Mouse (Mus musculus): ENCODE results near the gene Rcan1.

The Rcan1 gene

DNA sequence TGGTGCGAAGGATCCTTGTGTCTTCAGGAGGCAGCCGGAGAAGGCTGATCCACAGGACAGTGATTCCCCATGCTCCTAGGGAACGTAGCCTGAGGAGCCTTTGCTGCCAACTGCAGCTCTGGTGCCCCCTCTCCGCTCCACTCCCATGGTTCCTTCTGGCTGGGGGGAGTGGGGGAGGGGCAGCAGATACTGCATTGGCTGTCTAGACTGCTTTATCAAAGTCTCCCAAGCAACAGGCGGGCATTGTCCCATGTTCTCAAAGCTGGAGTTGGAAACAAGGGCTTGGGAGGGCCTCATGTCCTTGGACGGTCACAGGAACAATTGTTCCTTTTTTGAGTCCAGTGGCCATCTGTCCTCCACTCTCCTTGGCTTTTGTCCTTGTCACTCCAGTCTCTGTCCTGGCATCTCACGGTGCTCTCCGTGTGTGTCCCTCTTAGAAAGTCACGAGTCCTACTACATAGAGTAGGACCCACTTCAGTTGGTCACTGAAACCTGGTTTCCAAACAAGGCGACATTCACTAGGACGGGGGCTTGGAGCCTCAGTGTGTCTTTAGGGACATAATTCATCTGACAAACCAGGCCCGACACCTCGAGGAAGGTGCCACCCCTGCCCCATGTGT lies 124.3 kb downstream of the Rcan1 start:
- no peak for DNase-seq (ENCODE audit: low spot score)

DNA sequence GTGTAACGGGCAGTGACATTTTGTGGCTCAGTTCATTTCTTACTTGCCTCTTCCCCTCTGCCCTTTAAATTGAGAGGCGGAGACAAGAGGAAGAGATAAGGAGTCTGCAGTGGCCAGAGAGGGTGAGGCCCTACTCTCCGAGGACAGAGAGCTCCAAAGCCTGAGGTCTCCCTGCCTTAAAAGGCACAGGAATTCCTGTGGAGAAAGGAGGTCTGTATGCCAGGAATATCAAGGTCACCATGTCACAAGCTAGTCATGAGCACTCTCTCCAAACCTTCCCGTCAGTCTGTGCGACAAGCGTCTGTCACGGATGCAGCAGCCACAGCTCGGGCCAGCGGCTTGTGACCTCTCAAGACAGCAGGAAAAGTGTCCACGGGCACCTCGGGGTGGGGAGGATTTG lies 125.5 kb downstream of the Rcan1 start:
- no peak for DNase-seq (ENCODE audit: low spot score)
